Mouse (Mus musculus): ENCODE measurements at regions not wholly inside any gene's neighbourhood (a gene's known extent, or its start where the extent isn't known, plus 50 kb on each side); places are given as distances from the start of the nearest gene placed in this dataset.

DNA sequence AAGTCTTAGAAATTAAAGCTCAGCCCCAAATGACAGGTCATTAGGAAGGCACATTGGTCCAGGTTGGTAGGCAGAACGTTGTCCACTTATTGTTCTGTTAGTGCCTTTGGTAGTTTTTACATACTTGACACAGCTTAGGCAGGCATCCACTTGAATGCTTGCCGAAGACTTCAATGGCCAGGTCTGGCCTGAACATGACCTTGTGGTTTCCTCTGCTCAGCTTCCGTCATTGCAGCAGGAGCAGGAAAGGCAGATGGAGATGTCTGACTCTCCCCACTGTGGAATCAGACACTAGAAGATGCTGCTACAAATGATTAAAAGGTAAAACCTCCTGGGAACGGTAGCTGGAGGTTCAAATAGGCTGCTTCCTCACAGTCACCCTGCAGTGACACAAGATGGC, 159.5 kb upstream of the Rybp start:
- no peak for TF ChIP-seq CTCF (IDR thresholded peaks at IDR 0.05; ENCODE audit: low read depth)
- TF ChIP-seq EP300 (IDR thresholded peaks at IDR 0.05; ENCODE audit: low read depth), result no peak

All from liver, postnatal 0 days (tissue).